Mouse (Mus musculus) adrenal gland, postnatal 25 days (tissue): ENCODE results near the gene Ctr9. TPM values are rescaled to one million over a fixed set of nuclear protein-coding genes. Genes with fewer than 3 reads are reported as not detected.

ENCODE experiments used
- DNase-seq: peaks from one replicate; pipeline ENCODE4 v3.0.0; 2021; ENCODE audit warnings: mixed read lengths
- total RNA-seq: library from RNA; stranded (reverse); gene quantifications from 2 replicates; pipeline ENCODE4 v1.2.3, GENCODE M21; 2021

Ctr9 gene
- total RNA-seq, 1 experiment from 2014 or later, result 48.6 TPM

- DNase-seq, result no peak
These were observed 349 bp downstream of the Ctr9 start for GRCm38 (mm10) chr7:111029046-111029553.

- DNase-seq, result no peak
These were observed 20.2 kb downstream of the Ctr9 start for GRCm38 (mm10) chr7:111048920-111049319.

- peak; percentile 75 for DNase-seq
These were observed 21.1 kb downstream of the Ctr9 start for GRCm38 (mm10) chr7:111049652-111050421.

- DNase-seq, result no peak
These were observed 26.5 kb downstream of the Ctr9 start for GRCm38 (mm10) chr7:111055221-111055620.

GRCm38 (mm10) chr7:111055984-111056657 lies 27.4 kb downstream of the Ctr9 start:
- DNase-seq, result no peak

- no peak for DNase-seq
These were observed 30.8 kb downstream of the Ctr9 start for GRCm38 (mm10) chr7:111059527-111059926.

- DNase-seq, result no peak
These were observed 34.2 kb downstream of the Ctr9 start for GRCm38 (mm10) chr7:111062971-111063370.

- DNase-seq, result no peak
These were observed 39.4 kb downstream of the Ctr9 start for GRCm38 (mm10) chr7:111068181-111068580.

GRCm38 (mm10) chr7:111069439-111070166 lies 40.9 kb downstream of the Ctr9 start:
- DNase-seq, result no peak

- no peak for DNase-seq
These were observed 41.4 kb downstream of the Ctr9 start for GRCm38 (mm10) chr7:111070167-111070496.

GRCm38 (mm10) chr7:111072410-111072809 lies 43.7 kb downstream of the Ctr9 start:
- DNase-seq, result no peak

- no peak for DNase-seq
These were observed 46.5 kb downstream of the Ctr9 start for GRCm38 (mm10) chr7:111075288-111075687.

- no peak for DNase-seq
These were observed 49.5 kb downstream of the Ctr9 start for GRCm38 (mm10) chr7:111078271-111078670.

GRCm38 (mm10) chr7:111080026-111080425 lies 51.3 kb downstream of the Ctr9 start:
- DNase-seq, result no peak

GRCm38 (mm10) chr7:111080876-111081275 lies 52.1 kb downstream of the Ctr9 start:
- no peak for DNase-seq

GRCm38 (mm10) chr7:111082043-111082821 lies 53.5 kb downstream of the Ctr9 start:
- DNase-seq, result peak; percentile 84

GRCm38 (mm10) chr7:111082822-111083732 lies 54.3 kb downstream of the Ctr9 start, which contains the start of gene Eif4g2:
Gene Eif4g2 (minus strand): TSS chr7:111083030.
- peak; percentile 99 for DNase-seq

GRCm38 (mm10) chr7:111083733-111084120 lies 55.0 kb downstream of the Ctr9 start:
- no peak for DNase-seq

GRCm38 (mm10) chr7:111084443-111084842 lies 55.7 kb downstream of the Ctr9 start:
- DNase-seq, result no peak

- no peak for DNase-seq
These were observed 56.4 kb downstream of the Ctr9 start for GRCm38 (mm10) chr7:111085153-111085552.

GRCm38 (mm10) chr7:111095169-111095568 lies 66.4 kb downstream of the Ctr9 start:
- DNase-seq, result no peak
